Mouse (Mus musculus): ENCODE data around the gene Acad11. TPM values are rescaled to one million over a fixed set of nuclear protein-coding genes. Genes with fewer than 3 reads are reported as not detected.

The Acad11 gene
- polyA plus RNA-seq, 1 experiment from 2014 or later = 7.4 TPM

- Histone ChIP-seq H3K9ac (ENCODE audit: low read length) (no peak overlapping the region), H3K4me3 (ENCODE audit: low read depth, low read length) (no peak overlapping the region), H3K9me3 (replicated peaks; ENCODE audit: control insufficient read depth, low read length) (0 out of 2 replicates have a peak, but pooled peaks cover 3% of the 10 kb centered on the region), H3K4me2 (ENCODE audit: low read length) (no peak overlapping the region), H3K27ac (ENCODE audit: low read depth, low read length) (no peak overlapping the region), H3K4me1 (ENCODE audit: control insufficient read depth, insufficient read depth, low read length) (no peaks in the 10 kb centered on the region), H3K27me3 (replicated peaks; ENCODE audit: control insufficient read depth, insufficient read depth, low read length) (no peaks in the 10 kb centered on the region), H3K36me3 (ENCODE audit: control insufficient read depth, insufficient read depth, low read length) (no peaks in the 10 kb centered on the region)
- ATAC-seq (no peak), DNase-seq (ENCODE audit: low spot score) (no peak)
- WGBS = 93% methylated on average over 5 of the region's 5 CpGs
Observed at GRCm38 (mm10) chr9:104109151-104109550, 46.0 kb downstream of the Acad11 start.

- no peaks in the 10 kb centered on the region for H3K27me3 ChIP-seq (replicated peaks; ENCODE audit: control insufficient read depth, insufficient read depth, low read length)
- no peaks in the 10 kb centered on the region for H3K9me3 ChIP-seq (replicated peaks; ENCODE audit: control insufficient read depth, low read length)
- peaks cover 6% of the 10 kb centered on the region; the same call in 1 of the 2 replicates for H3K4me1 ChIP-seq (ENCODE audit: control insufficient read depth, insufficient read depth, low read length)
- H3K4me2 ChIP-seq (ENCODE audit: low read length) = no peak overlapping the region
- DNase-seq (ENCODE audit: low spot score) (no peak), ATAC-seq (no peak)
- H3K4me3 ChIP-seq (ENCODE audit: low read depth, low read length) = no peak overlapping the region
- no peaks in the 10 kb centered on the region for H3K36me3 ChIP-seq (ENCODE audit: control insufficient read depth, insufficient read depth, low read length)
- 81% methylated on average over 5 of the region's 5 CpGs for WGBS
- H3K27ac ChIP-seq (ENCODE audit: low read depth, low read length) = no peak overlapping the region
- no peak overlapping the region for H3K9ac ChIP-seq (ENCODE audit: low read length)
Observed at GRCm38 (mm10) chr9:104123101-104123500, 59.9 kb downstream of the Acad11 start.

GRCm38 (mm10) chr9:104123622-104124021, 60.4 kb downstream of the Acad11 start:
- Histone ChIP-seq H3K27me3 (replicated peaks; ENCODE audit: control insufficient read depth, insufficient read depth, low read length) (no peaks in the 10 kb centered on the region), H3K4me2 (ENCODE audit: low read length) (no peak overlapping the region), H3K4me1 (ENCODE audit: control insufficient read depth, insufficient read depth, low read length) (peaks cover 6% of the 10 kb centered on the region; the same call in 1 of the 2 replicates), H3K9ac (ENCODE audit: low read length) (no peak overlapping the region), H3K9me3 (replicated peaks; ENCODE audit: control insufficient read depth, low read length) (no peaks in the 10 kb centered on the region), H3K36me3 (ENCODE audit: control insufficient read depth, insufficient read depth, low read length) (no peaks in the 10 kb centered on the region), H3K27ac (ENCODE audit: low read depth, low read length) (no peak overlapping the region), H3K4me3 (ENCODE audit: low read depth, low read length) (no peak overlapping the region)
- no peak for ATAC-seq
- peak; percentile 18 for DNase-seq (ENCODE audit: low spot score)
- 26% methylated on average over 5 of the region's 5 CpGs for WGBS

GRCm38 (mm10) chr9:104126833-104127232, 63.7 kb downstream of the Acad11 start, which contains the start of gene Ackr4:
Ackr4 (minus strand) TSS chr9:104126933.
- peak within 1 kb of the TSS; percentile 55; the same call in 1 of the 2 replicates for H3K27ac ChIP-seq (ENCODE audit: low read depth, low read length)
- no peaks in the 10 kb centered on the region for H3K36me3 ChIP-seq (ENCODE audit: control insufficient read depth, insufficient read depth, low read length)
- ATAC-seq = no peak
- no peak within 1 kb of the TSS for H3K4me3 ChIP-seq (ENCODE audit: low read depth, low read length)
- 77% methylated on average over 3 of the region's 3 CpGs for WGBS
- DNase-seq (ENCODE audit: low spot score) = no peak
- H3K9ac ChIP-seq (ENCODE audit: low read length) = no peak within 1 kb of the TSS
- peaks cover 6% of the 10 kb centered on the region; the same call in 1 of the 2 replicates for H3K4me1 ChIP-seq (ENCODE audit: control insufficient read depth, insufficient read depth, low read length)
- H3K9me3 ChIP-seq (replicated peaks; ENCODE audit: control insufficient read depth, low read length) = no peaks in the 10 kb centered on the region
- no peak within 1 kb of the TSS for H3K4me2 ChIP-seq (ENCODE audit: low read length)
- no peaks in the 10 kb centered on the region for H3K27me3 ChIP-seq (replicated peaks; ENCODE audit: control insufficient read depth, insufficient read depth, low read length)

GRCm38 (mm10) chr9:104128110-104128509, 64.9 kb downstream of the Acad11 start:
- 8% methylated on average over 2 of the region's 2 CpGs for WGBS
- ATAC-seq (peak; percentile 37; the same call in 1 of the 2 replicates), DNase-seq (ENCODE audit: low spot score) (peak; percentile 68)
- Histone ChIP-seq H3K36me3 (ENCODE audit: control insufficient read depth, insufficient read depth, low read length) (no peaks in the 10 kb centered on the region), H3K9ac (ENCODE audit: low read length) (no peak overlapping the region), H3K27me3 (replicated peaks; ENCODE audit: control insufficient read depth, insufficient read depth, low read length) (no peaks in the 10 kb centered on the region), H3K4me1 (ENCODE audit: control insufficient read depth, insufficient read depth, low read length) (peaks cover 6% of the 10 kb centered on the region; the same call in 1 of the 2 replicates), H3K4me2 (ENCODE audit: low read length) (no peak overlapping the region), H3K27ac (ENCODE audit: low read depth, low read length) (no peak overlapping the region), H3K4me3 (ENCODE audit: low read depth, low read length) (no peak overlapping the region), H3K9me3 (replicated peaks; ENCODE audit: control insufficient read depth, low read length) (no peaks in the 10 kb centered on the region)

- no peak overlapping the region for H3K4me3 ChIP-seq (ENCODE audit: low read depth, low read length)
- no peak overlapping the region for H3K9ac ChIP-seq (ENCODE audit: low read length)
- H3K27me3 ChIP-seq (replicated peaks; ENCODE audit: control insufficient read depth, insufficient read depth, low read length) = no peaks in the 10 kb centered on the region
- no peak overlapping the region for H3K27ac ChIP-seq (ENCODE audit: low read depth, low read length)
- ATAC-seq (no peak), DNase-seq (ENCODE audit: low spot score) (no peak)
- H3K4me2 ChIP-seq (ENCODE audit: low read length) = no peak overlapping the region
- no peaks in the 10 kb centered on the region for H3K36me3 ChIP-seq (ENCODE audit: control insufficient read depth, insufficient read depth, low read length)
- H3K4me1 ChIP-seq (ENCODE audit: control insufficient read depth, insufficient read depth, low read length) = 0 out of 2 replicates have a peak, but pooled peaks cover 4% of the 10 kb centered on the region
- H3K9me3 ChIP-seq (replicated peaks; ENCODE audit: control insufficient read depth, low read length) = no peaks in the 10 kb centered on the region
- 90% methylated on average over 9 of the region's 9 CpGs for WGBS
Observed at GRCm38 (mm10) chr9:104130141-104130755, 67.1 kb downstream of the Acad11 start.

- no peak overlapping the region for H3K4me3 ChIP-seq (ENCODE audit: low read depth, low read length)
- no peak for ATAC-seq
- WGBS = 88% methylated on average over 6 of the region's 6 CpGs
- DNase-seq (ENCODE audit: low spot score) = no peak
- no peak overlapping the region for H3K4me2 ChIP-seq (ENCODE audit: low read length)
- no peaks in the 10 kb centered on the region for H3K36me3 ChIP-seq (ENCODE audit: control insufficient read depth, insufficient read depth, low read length)
- no peak overlapping the region for H3K9ac ChIP-seq (ENCODE audit: low read length)
- no peak overlapping the region for H3K27ac ChIP-seq (ENCODE audit: low read depth, low read length)
- H3K4me1 ChIP-seq (ENCODE audit: control insufficient read depth, insufficient read depth, low read length) = no peaks in the 10 kb centered on the region
- H3K9me3 ChIP-seq (replicated peaks; ENCODE audit: control insufficient read depth, low read length) = no peaks in the 10 kb centered on the region
- H3K27me3 ChIP-seq (replicated peaks; ENCODE audit: control insufficient read depth, insufficient read depth, low read length) = no peaks in the 10 kb centered on the region
Observed at GRCm38 (mm10) chr9:104140351-104140750, 77.2 kb downstream of the Acad11 start.

- DNase-seq (ENCODE audit: low spot score) (no peak), ATAC-seq (no peak)
- Histone ChIP-seq H3K36me3 (ENCODE audit: control insufficient read depth, insufficient read depth, low read length) (no peaks in the 10 kb centered on the region), H3K27ac (ENCODE audit: low read depth, low read length) (no peak overlapping the region), H3K27me3 (replicated peaks; ENCODE audit: control insufficient read depth, insufficient read depth, low read length) (no peaks in the 10 kb centered on the region), H3K4me1 (ENCODE audit: control insufficient read depth, insufficient read depth, low read length) (no peaks in the 10 kb centered on the region), H3K9me3 (replicated peaks; ENCODE audit: control insufficient read depth, low read length) (no peaks in the 10 kb centered on the region), H3K9ac (ENCODE audit: low read length) (no peak overlapping the region), H3K4me2 (ENCODE audit: low read length) (no peak overlapping the region), H3K4me3 (ENCODE audit: low read depth, low read length) (no peak overlapping the region)
- WGBS = 91% methylated on average over 14 of the region's 14 CpGs
Observed at GRCm38 (mm10) chr9:104142805-104143204, 79.6 kb downstream of the Acad11 start.

- WGBS = 80% methylated on average over 8 of the region's 8 CpGs
- ATAC-seq (no peak), DNase-seq (ENCODE audit: low spot score) (no peak)
- Histone ChIP-seq H3K4me2 (ENCODE audit: low read length) (no peak overlapping the region), H3K9me3 (replicated peaks; ENCODE audit: control insufficient read depth, low read length) (no peaks in the 10 kb centered on the region), H3K36me3 (ENCODE audit: control insufficient read depth, insufficient read depth, low read length) (no peaks in the 10 kb centered on the region), H3K27ac (ENCODE audit: low read depth, low read length) (no peak overlapping the region), H3K4me1 (ENCODE audit: control insufficient read depth, insufficient read depth, low read length) (no peaks in the 10 kb centered on the region), H3K4me3 (ENCODE audit: low read depth, low read length) (no peak overlapping the region), H3K27me3 (replicated peaks; ENCODE audit: control insufficient read depth, insufficient read depth, low read length) (no peaks in the 10 kb centered on the region), H3K9ac (ENCODE audit: low read length) (no peak overlapping the region)
Observed at GRCm38 (mm10) chr9:104144314-104144996, 81.3 kb downstream of the Acad11 start.
